In the genomic region with DNA sequence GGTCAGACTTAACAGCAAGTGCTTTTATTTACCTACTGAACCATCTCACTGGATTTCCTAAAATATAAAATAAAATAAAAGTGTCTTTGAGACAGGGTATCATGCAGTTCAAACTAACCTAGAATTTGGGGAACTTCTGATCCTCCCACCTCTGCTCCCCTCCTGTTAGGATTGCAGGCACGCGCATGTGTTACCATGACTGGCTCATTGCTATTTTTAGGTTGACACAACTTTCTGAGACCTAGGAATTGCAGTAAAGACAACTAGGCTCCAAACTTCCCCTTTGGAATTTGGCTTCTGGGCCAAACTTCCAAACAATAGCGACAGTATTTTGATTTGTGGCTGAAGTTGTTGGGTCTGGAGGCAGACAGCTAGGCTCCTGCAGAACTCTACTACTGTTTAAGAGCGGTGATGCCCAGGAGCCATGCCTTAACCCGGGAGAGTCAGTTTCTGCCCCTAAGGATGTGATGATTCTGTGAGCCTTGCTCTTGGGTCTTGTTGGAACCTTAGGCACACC, we compare ENCODE assay signal across 8 mouse cellular contexts. TPM values are rescaled to one million over a fixed set of nuclear protein-coding genes. Genes with fewer than 3 reads are reported as not detected.
DNase-seq lines count a peak whose midpoint lies in the region; ATAC-seq lines count a peak whose summit lies in the region.

No protein-coding gene starts in this region.

- H3K9me3 ChIP-seq in lung, embryonic 15.5 days: no peaks in the 10 kb centered on the region
- no peaks in the 10 kb centered on the region for H3K9me3 ChIP-seq in embryonic facial prominence, embryonic 14.5 days (ENCODE audit: control insufficient read depth, low read length)
- no peaks in the 10 kb centered on the region for H3K9me3 ChIP-seq in intestine, embryonic 16.5 days (ENCODE audit: control insufficient read depth, low read length)
- H3K9me3 ChIP-seq in neural tube, embryonic 14.5 days (ENCODE audit: control insufficient read depth, low read length): no peaks in the 10 kb centered on the region

- no peaks in the 10 kb centered on the region for H3K36me3 ChIP-seq in lung, embryonic 15.5 days
- no peaks in the 10 kb centered on the region for H3K36me3 ChIP-seq in embryonic facial prominence, embryonic 14.5 days (ENCODE audit: control insufficient read depth, insufficient read depth, low read length)
- no peaks in the 10 kb centered on the region for H3K36me3 ChIP-seq in intestine, embryonic 16.5 days (ENCODE audit: control insufficient read depth, insufficient read depth, low read length)
- no peaks in the 10 kb centered on the region for H3K36me3 ChIP-seq in neural tube, embryonic 14.5 days (ENCODE audit: control insufficient read depth, insufficient read depth, low read length)

- H3K4me3 ChIP-seq in lung, embryonic 15.5 days: peak overlapping the region; percentile 96
- peak overlapping the region; percentile 68 for H3K4me3 ChIP-seq in embryonic facial prominence, embryonic 14.5 days (ENCODE audit: low read depth, low read length)
- peak overlapping the region; percentile 98 for H3K4me3 ChIP-seq in intestine, embryonic 16.5 days (ENCODE audit: low read length)
- H3K4me3 ChIP-seq in neural tube, embryonic 14.5 days (ENCODE audit: low read depth, low read length): peak overlapping the region; percentile 99

- no peaks in the 10 kb centered on the region for H3K27me3 ChIP-seq in lung, embryonic 15.5 days
- no peaks in the 10 kb centered on the region for H3K27me3 ChIP-seq in embryonic facial prominence, embryonic 14.5 days (replicated peaks; ENCODE audit: control insufficient read depth, insufficient read depth, low read length)
- no peaks in the 10 kb centered on the region for H3K27me3 ChIP-seq in intestine, embryonic 16.5 days (replicated peaks; ENCODE audit: control insufficient read depth, insufficient read depth, low read length)
- no peaks in the 10 kb centered on the region for H3K27me3 ChIP-seq in neural tube, embryonic 14.5 days (ENCODE audit: control insufficient read depth, insufficient read depth, low read length)

- peak; percentile 12; the same call in 1 of the 2 replicates for ATAC-seq in lung, embryonic 15.5 days (ENCODE audit: borderline replicate concordance, extremely low read depth, low FRiP score, low TSS enrichment)
- peak; percentile 1; the same call in 1 of the 2 replicates for ATAC-seq in embryonic facial prominence, embryonic 14.5 days (ENCODE audit: low read depth)
- ATAC-seq in intestine, embryonic 16.5 days: no peak; the same call in 1 of the 2 replicates
- ATAC-seq in neural tube, embryonic 14.5 days (ENCODE audit: low read depth): no peak; the same call in none of the 2 replicates

- peak overlapping the region; percentile 93 for H3K4me2 ChIP-seq in lung, embryonic 15.5 days
- peak overlapping the region; percentile 87 for H3K4me2 ChIP-seq in embryonic facial prominence, embryonic 14.5 days (ENCODE audit: low read depth, low read length)
- H3K4me2 ChIP-seq in intestine, embryonic 16.5 days (ENCODE audit: low read depth, low read length): peak overlapping the region; percentile 64
- H3K4me2 ChIP-seq in neural tube, embryonic 14.5 days (ENCODE audit: low read depth, low read length): peak overlapping the region; percentile 57

- H3K27ac ChIP-seq in lung, embryonic 15.5 days: peak overlapping the region; percentile 88
- H3K27ac ChIP-seq in embryonic facial prominence, embryonic 14.5 days (replicated peaks; ENCODE audit: low read depth, low read length): peak overlapping the region; percentile 84
- H3K27ac ChIP-seq in intestine, embryonic 16.5 days (ENCODE audit: low read length): peak overlapping the region; percentile 89
- H3K27ac ChIP-seq in neural tube, embryonic 14.5 days (ENCODE audit: low read depth, low read length): peak overlapping the region; percentile 84; the same call in 1 of the 2 replicates

- no peak overlapping the region for H3K9ac ChIP-seq in lung, embryonic 15.5 days
- peak overlapping the region; percentile 86 for H3K9ac ChIP-seq in embryonic facial prominence, embryonic 14.5 days (ENCODE audit: low read depth, low read length)
- H3K9ac ChIP-seq in intestine, embryonic 16.5 days (ENCODE audit: low read depth, low read length): peak overlapping the region; percentile 64
- H3K9ac ChIP-seq in neural tube, embryonic 14.5 days (replicated peaks; ENCODE audit: low read depth, low read length): peak overlapping the region; percentile 88; the same call in 1 of the 2 replicates

- no peak for DNase-seq in lung, postnatal 14 days
- DNase-seq in embryonic facial prominence, embryonic 14.5 days (ENCODE audit: low spot score): peak; percentile 26
- no peak for DNase-seq in cerebellum, postnatal 4 days (ENCODE audit: low spot score in 2 of 2)
- DNase-seq in right cerebral cortex, postnatal 36 days (ENCODE audit: low spot score in 2 of 2): no peak
- no peak for DNase-seq in adrenal gland, adult (ENCODE audit: inconsistent age in 2 of 2, low spot score in 1 of 2)

- peaks cover 47% of the 10 kb centered on the region for H3K4me1 ChIP-seq in lung, embryonic 15.5 days
- peaks cover 28% of the 10 kb centered on the region for H3K4me1 ChIP-seq in embryonic facial prominence, embryonic 14.5 days (ENCODE audit: control insufficient read depth, insufficient read depth, low read length)
- H3K4me1 ChIP-seq in intestine, embryonic 16.5 days (ENCODE audit: control insufficient read depth, insufficient read depth, low read length): peaks cover 36% of the 10 kb centered on the region
- H3K4me1 ChIP-seq in neural tube, embryonic 14.5 days (ENCODE audit: control insufficient read depth, insufficient read depth, low read length): peaks cover 32% of the 10 kb centered on the region

- 11% methylated on average over 5 of the region's 5 CpGs for WGBS in lung, embryonic 15.5 days
- WGBS in embryonic facial prominence, embryonic 14.5 days: 15% methylated on average over 5 of the region's 5 CpGs
- WGBS in intestine, embryonic 16.5 days: 16% methylated on average over 5 of the region's 5 CpGs
- 28% methylated on average over 5 of the region's 5 CpGs for WGBS in neural tube, embryonic 14.5 days

RNA-seq across cellular contexts. Expression of a gene that starts 0.8 kb away (rescaled TPM):
- polyA plus RNA-seq in lung, embryonic 15.5 days (2015; fragmentation: Nextera tagmentation; extraction: Ambion mirVana): 17.1 and 20.6 TPM in 2 replicates
- 17.7 and 18.8 TPM in 2 replicates for polyA plus RNA-seq in embryonic facial prominence, embryonic 14.5 days (2014; fragmentation: Nextera tagmentation; extraction: Ambion mirVana)
- 16.6 and 21.0 TPM in 2 replicates for polyA plus RNA-seq in intestine, embryonic 16.5 days (2015; fragmentation: Nextera tagmentation; extraction: Ambion mirVana)
- 24.4 and 26.7 TPM in 2 replicates for polyA plus RNA-seq in neural tube, embryonic 14.5 days (2014; fragmentation: Nextera tagmentation; extraction: Ambion mirVana)

RNA-seq across cellular contexts. Expression of a gene that starts 50.2 kb away (rescaled TPM):
- 21.2 and 24.6 TPM in 2 replicates for polyA plus RNA-seq in lung, embryonic 15.5 days (2015; fragmentation: Nextera tagmentation; extraction: Ambion mirVana)
- polyA plus RNA-seq in embryonic facial prominence, embryonic 14.5 days (2014; fragmentation: Nextera tagmentation; extraction: Ambion mirVana): 19.1 and 19.7 TPM in 2 replicates
- polyA plus RNA-seq in intestine, embryonic 16.5 days (2015; fragmentation: Nextera tagmentation; extraction: Ambion mirVana): 12.8 and 13.0 TPM in 2 replicates
- polyA plus RNA-seq in neural tube, embryonic 14.5 days (2014; fragmentation: Nextera tagmentation; extraction: Ambion mirVana): 38.7 and 40.8 TPM in 2 replicates

Comparison
In these comparisons a context has a peak if more than half of its experiments do, and no peak if none do; other contexts are left out.
1. ATAC-seq: peak in lung, embryonic 15.5 days (single experiment) and embryonic facial prominence, embryonic 14.5 days (single experiment); none in intestine, embryonic 16.5 days (single experiment) and neural tube, embryonic 14.5 days (single experiment).
2. Peak in every context shown above with its lines, with median percentiles within 50 percentile points of each other: H3K27ac ChIP-seq, H3K4me2 ChIP-seq and H3K4me3 ChIP-seq.